Mouse (Mus musculus) heart, embryonic 10.5 days (tissue): ENCODE results near the gene Tax1bp1. TPM values are rescaled to one million over a fixed set of nuclear protein-coding genes. Genes with fewer than 3 reads are reported as not detected.

Experiments
- DNase-seq: peaks from one replicate; pipeline ENCODE4 v3.0.0-alpha.2; 2017; ENCODE audit warnings: low spot score
- H3K27ac ChIP-seq: fragments of 300-500 bp; sonication (generic); 2 replicates; pipeline ENCODE4 v1.5.1; 2016; ENCODE audit warnings: mild to moderate bottlenecking
- H3K27me3 ChIP-seq: fragments of 300-500 bp; sonication (generic); 2 replicates; pipeline ENCODE4 v1.6.1; 2016; ENCODE audit warnings: mild to moderate bottlenecking; ENCODE audit not compliant: poor library complexity, insufficient read depth, severe bottlenecking
- H3K36me3 ChIP-seq: fragments of 300-500 bp; sonication (generic); 2 replicates; pipeline ENCODE4 v1.6.1; 2016; ENCODE audit warnings: mild to moderate bottlenecking, moderate library complexity
- H3K4me1 ChIP-seq: fragments of 300-500 bp; sonication (generic); 2 replicates; pipeline ENCODE4 v1.6.1; 2016; ENCODE audit warnings: mild to moderate bottlenecking
- H3K4me3 ChIP-seq: fragments of 300-500 bp; sonication (generic); 2 replicates; pipeline ENCODE4 v1.5.1; 2016; ENCODE audit warnings: mild to moderate bottlenecking, moderate library complexity
- H3K9me3 ChIP-seq: fragments of 300-500 bp; sonication (generic); 2 replicates; pipeline ENCODE4 v1.6.1; 2016; ENCODE audit warnings: mild to moderate bottlenecking, moderate library complexity
- WGBS: fragments of 180-500 bp; shearing (Covaris S2); methylation state at CpG from one replicate; pipeline ENCODE4 v1.1.7; 2016; 5-methylcytosine and 5-hydroxymethylcytosine counted together
- polyA plus RNA-seq: library from polyadenylated mRNA; unstranded; fragments of >200 nt; fragmentation: Nextera tagmentation; extraction: Ambion mirVana; gene quantifications from 2 replicates; pipeline ENCODE4 v1.2.1, GENCODE M21; 2016

The Tax1bp1 gene
- polyA plus RNA-seq, 1 experiment from 2014 or later, result 97.1 TPM

GRCm38 (mm10) chr6:52686901-52687500 is 26.5 kb upstream of the Tax1bp1 start:
- Histone ChIP-seq H3K4me1 (no peaks in the 10 kb centered on the region), H3K27ac (no peak overlapping the region), H3K9me3 (no peaks in the 10 kb centered on the region), H3K4me3 (no peak overlapping the region), H3K27me3 (no peaks in the 10 kb centered on the region), H3K36me3 (no peaks in the 10 kb centered on the region)
- WGBS, result 86% methylated on average over 5 of the region's 5 CpGs
- no peak for DNase-seq

GRCm38 (mm10) chr6:52690365-52690764 is 23.2 kb upstream of the Tax1bp1 start:
- 82% methylated on average over 3 of the region's 3 CpGs for WGBS
- no peaks in the 10 kb centered on the region for H3K36me3 ChIP-seq
- no peak overlapping the region for H3K4me3 ChIP-seq
- H3K27me3 ChIP-seq, result no peaks in the 10 kb centered on the region
- H3K9me3 ChIP-seq, result no peaks in the 10 kb centered on the region
- no peak for DNase-seq
- peaks cover 8% of the 10 kb centered on the region; the same call in 1 of the 2 replicates for H3K4me1 ChIP-seq
- no peak overlapping the region for H3K27ac ChIP-seq

GRCm38 (mm10) chr6:52691800-52692199 is 21.7 kb upstream of the Tax1bp1 start:
- DNase-seq, result no peak
- no peaks in the 10 kb centered on the region for H3K27me3 ChIP-seq
- peaks cover 8% of the 10 kb centered on the region; the same call in 1 of the 2 replicates for H3K4me1 ChIP-seq
- no peaks in the 10 kb centered on the region for H3K36me3 ChIP-seq
- no peaks in the 10 kb centered on the region for H3K9me3 ChIP-seq
- no peak overlapping the region for H3K4me3 ChIP-seq
- 66% methylated on average over 4 of the region's 5 CpGs for WGBS
- no peak overlapping the region for H3K27ac ChIP-seq

- no peak for DNase-seq
- Histone ChIP-seq H3K36me3 (no peaks in the 10 kb centered on the region), H3K4me3 (no peak overlapping the region), H3K27ac (no peak overlapping the region), H3K9me3 (no peaks in the 10 kb centered on the region), H3K27me3 (no peaks in the 10 kb centered on the region), H3K4me1 (peaks cover 8% of the 10 kb centered on the region; the same call in 1 of the 2 replicates)
- 52% methylated on average over 6 of the region's 6 CpGs for WGBS
Observed at GRCm38 (mm10) chr6:52692451-52693063, 21.0 kb upstream of the Tax1bp1 start.

GRCm38 (mm10) chr6:52697964-52698535 is 15.5 kb upstream of the Tax1bp1 start:
- Histone ChIP-seq H3K36me3 (no peaks in the 10 kb centered on the region), H3K4me3 (no peak overlapping the region), H3K27ac (no peak overlapping the region), H3K9me3 (no peaks in the 10 kb centered on the region), H3K4me1 (no peaks in the 10 kb centered on the region), H3K27me3 (no peaks in the 10 kb centered on the region)
- 46% methylated on average over 4 of the region's 4 CpGs for WGBS
- DNase-seq, result no peak

- no peaks in the 10 kb centered on the region for H3K27me3 ChIP-seq
- DNase-seq, result no peak
- H3K4me3 ChIP-seq, result no peak overlapping the region
- no peaks in the 10 kb centered on the region for H3K9me3 ChIP-seq
- H3K36me3 ChIP-seq, result no peaks in the 10 kb centered on the region
- H3K4me1 ChIP-seq, result no peaks in the 10 kb centered on the region
- H3K27ac ChIP-seq, result no peak overlapping the region
- 81% methylated on average over 1 of the region's 1 CpGs for WGBS
Observed at GRCm38 (mm10) chr6:52699050-52699449, 14.5 kb upstream of the Tax1bp1 start.

- Histone ChIP-seq H3K36me3 (no peaks in the 10 kb centered on the region), H3K4me3 (no peak overlapping the region), H3K27ac (no peak overlapping the region), H3K27me3 (no peaks in the 10 kb centered on the region), H3K9me3 (no peaks in the 10 kb centered on the region), H3K4me1 (no peaks in the 10 kb centered on the region)
- 91% methylated on average over 4 of the region's 4 CpGs for WGBS
- DNase-seq, result no peak
Observed at GRCm38 (mm10) chr6:52699899-52700298, 13.6 kb upstream of the Tax1bp1 start.

GRCm38 (mm10) chr6:52703263-52703662 is 10.3 kb upstream of the Tax1bp1 start:
- WGBS, result 72% methylated on average over 2 of the region's 2 CpGs
- no peaks in the 10 kb centered on the region for H3K4me1 ChIP-seq
- DNase-seq, result no peak
- no peak overlapping the region for H3K4me3 ChIP-seq
- no peaks in the 10 kb centered on the region for H3K9me3 ChIP-seq
- no peaks in the 10 kb centered on the region for H3K36me3 ChIP-seq
- H3K27me3 ChIP-seq, result no peaks in the 10 kb centered on the region
- no peak overlapping the region for H3K27ac ChIP-seq

- Histone ChIP-seq H3K27ac (no peak overlapping the region), H3K9me3 (no peaks in the 10 kb centered on the region), H3K4me1 (no peaks in the 10 kb centered on the region), H3K27me3 (no peaks in the 10 kb centered on the region), H3K4me3 (no peak overlapping the region), H3K36me3 (no peaks in the 10 kb centered on the region)
- no peak for DNase-seq
Observed at GRCm38 (mm10) chr6:52705280-52705679, 8.2 kb upstream of the Tax1bp1 start.

GRCm38 (mm10) chr6:52707815-52708214 is 5.7 kb upstream of the Tax1bp1 start:
- Histone ChIP-seq H3K4me1 (no peaks in the 10 kb centered on the region), H3K36me3 (no peaks in the 10 kb centered on the region), H3K27me3 (no peaks in the 10 kb centered on the region), H3K9me3 (no peaks in the 10 kb centered on the region), H3K4me3 (no peak overlapping the region), H3K27ac (no peak overlapping the region)
- no peak for DNase-seq
- 78% methylated on average over 5 of the region's 5 CpGs for WGBS

- no peak for DNase-seq
- Histone ChIP-seq H3K36me3 (no peaks in the 10 kb centered on the region), H3K4me3 (no peak overlapping the region), H3K27me3 (no peaks in the 10 kb centered on the region), H3K4me1 (peaks cover 5% of the 10 kb centered on the region; the same call in 1 of the 2 replicates), H3K27ac (no peak overlapping the region), H3K9me3 (no peaks in the 10 kb centered on the region)
- WGBS, result 77% methylated on average over 2 of the region's 2 CpGs
Observed at GRCm38 (mm10) chr6:52712563-52712962, 966 bp upstream of the Tax1bp1 start.

GRCm38 (mm10) chr6:52713897-52714509 is 474 bp downstream of the Tax1bp1 start:
- Histone ChIP-seq H3K27ac (peak overlapping the region; percentile 93), H3K4me1 (peaks cover 5% of the 10 kb centered on the region; the same call in 1 of the 2 replicates), H3K36me3 (no peaks in the 10 kb centered on the region), H3K27me3 (no peaks in the 10 kb centered on the region), H3K9me3 (no peaks in the 10 kb centered on the region), H3K4me3 (peak overlapping the region; percentile 97)
- DNase-seq, result peak; percentile 88
- under 1% methylated on average over 52 of the region's 52 CpGs for WGBS

- H3K36me3 ChIP-seq, result no peaks in the 10 kb centered on the region
- WGBS, result 81% methylated on average over 5 of the region's 5 CpGs
Observed at GRCm38 (mm10) chr6:52717493-52718192, 4.1 kb downstream of the Tax1bp1 start.

More at GRCm38 (mm10) chr6:52717493-52718192, 4.1 kb downstream of the Tax1bp1 start:
- Histone ChIP-seq H3K27me3 (no peaks in the 10 kb centered on the region), H3K4me1 (peaks cover 5% of the 10 kb centered on the region; the same call in 1 of the 2 replicates), H3K9me3 (no peaks in the 10 kb centered on the region), H3K27ac (no peak overlapping the region), H3K4me3 (no peak overlapping the region)
- DNase-seq, result no peak
